Mouse (Mus musculus): Measurements from ENCODE around the gene Fosl1. TPM values are rescaled to one million over a fixed set of nuclear protein-coding genes. Genes with fewer than 3 reads are reported as not detected.
A peak's percentile ranks its signal among the peaks of the same experiment; 100 is the strongest.
"Not testable (repeated sequence)": the region's sequence is repeated elsewhere in the genome, so short reads cannot be mapped to it uniquely, and the experiment has no call there.

Fosl1 gene
- polyA plus RNA-seq, 1 experiment: not detected

- no peak for TF ChIP-seq POLR2A (IDR thresholded peaks at IDR 0.05; ENCODE audit: borderline replicate concordance, control insufficient read depth, low read depth, low read length)
- no peak for TF ChIP-seq CTCF (IDR thresholded peaks at IDR 0.05; ENCODE audit: control insufficient read depth, insufficient read depth, low read length)
- Histone ChIP-seq H3K4me3 (replicated peaks; ENCODE audit: control insufficient read depth, low read depth, low read length) (no peak overlapping the region), H3K27ac (ENCODE audit: control insufficient read depth, insufficient read depth, low read depth, low read length, poor library complexity) (no peak overlapping the region), H3K4me1 (ENCODE audit: control insufficient read depth, insufficient read depth, low read length) (peaks cover 2% of the 10 kb centered on the region; the same call in 1 of the 2 replicates)
- WGBS: 94% methylated on average over 8 of the region's 8 CpGs
Observed at GRCm38 (mm10) chr19:5485371-5485770, 38.0 kb downstream of the Fosl1 start.

DNA sequence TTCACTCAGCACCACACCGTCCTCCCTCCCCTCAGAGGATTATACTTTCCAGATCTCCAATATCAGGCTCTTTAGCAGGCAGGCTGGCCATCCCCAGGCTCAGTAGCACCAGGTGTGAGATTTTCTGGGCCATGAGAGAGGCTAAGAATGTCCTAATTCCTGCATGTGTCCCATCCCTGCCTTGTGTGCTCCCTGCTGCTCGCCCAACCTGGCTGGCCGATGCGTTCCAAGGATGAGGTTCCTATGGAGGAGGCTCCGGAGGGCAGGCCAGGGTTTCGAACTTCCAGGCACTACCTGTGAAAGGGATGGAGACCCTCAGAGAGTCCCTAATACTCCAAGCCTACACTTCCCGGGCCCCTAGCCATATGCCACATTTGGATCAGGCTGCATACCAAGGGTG lies 38.5 kb downstream of the Fosl1 start:
- no peak overlapping the region for H3K27ac ChIP-seq (ENCODE audit: control insufficient read depth, insufficient read depth, low read depth, low read length, poor library complexity)
- no peak for TF ChIP-seq POLR2A (IDR thresholded peaks at IDR 0.05; ENCODE audit: borderline replicate concordance, control insufficient read depth, low read depth, low read length)
- 92% methylated on average over 7 of the region's 7 CpGs for WGBS
- H3K4me3 ChIP-seq (replicated peaks; ENCODE audit: control insufficient read depth, low read depth, low read length): no peak overlapping the region
- H3K4me1 ChIP-seq (ENCODE audit: control insufficient read depth, insufficient read depth, low read length): peaks cover 2% of the 10 kb centered on the region; the same call in 1 of the 2 replicates

GRCm38 (mm10) chr19:5486286-5486685 lies 38.9 kb downstream of the Fosl1 start:
- Histone ChIP-seq H3K27ac (ENCODE audit: control insufficient read depth, insufficient read depth, low read depth, low read length, poor library complexity) (no peak overlapping the region), H3K4me3 (replicated peaks; ENCODE audit: control insufficient read depth, low read depth, low read length) (no peak overlapping the region), H3K4me1 (ENCODE audit: control insufficient read depth, insufficient read depth, low read length) (peaks cover 2% of the 10 kb centered on the region; the same call in 1 of the 2 replicates)
- 82% methylated on average over 8 of the region's 8 CpGs for WGBS
- TF ChIP-seq POLR2A (IDR thresholded peaks at IDR 0.05; ENCODE audit: borderline replicate concordance, control insufficient read depth, low read depth, low read length) (no peak), CTCF (IDR thresholded peaks at IDR 0.05; ENCODE audit: control insufficient read depth, insufficient read depth, low read length) (no peak)

- peaks cover 2% of the 10 kb centered on the region; the same call in 1 of the 2 replicates for H3K4me1 ChIP-seq (ENCODE audit: control insufficient read depth, insufficient read depth, low read length)
- WGBS: 74% methylated on average over 4 of the region's 4 CpGs
- H3K4me3 ChIP-seq (replicated peaks; ENCODE audit: control insufficient read depth, low read depth, low read length): no peak overlapping the region
- no peak overlapping the region for H3K27ac ChIP-seq (ENCODE audit: control insufficient read depth, insufficient read depth, low read depth, low read length, poor library complexity)
- no peak for TF ChIP-seq CTCF (IDR thresholded peaks at IDR 0.05; ENCODE audit: control insufficient read depth, insufficient read depth, low read length)
Observed at GRCm38 (mm10) chr19:5486771-5487170, 39.4 kb downstream of the Fosl1 start.

- H3K27ac ChIP-seq (ENCODE audit: control insufficient read depth, insufficient read depth, low read depth, low read length, poor library complexity): peak within 1 kb of the TSS; percentile 94
- WGBS: under 1% methylated on average over 39 of the region's 39 CpGs
- TF ChIP-seq POLR2A (IDR thresholded peaks at IDR 0.05; ENCODE audit: borderline replicate concordance, control insufficient read depth, low read depth, low read length) (peak; percentile 78), CTCF (IDR thresholded peaks at IDR 0.05; ENCODE audit: control insufficient read depth, insufficient read depth, low read length) (peak; percentile 86)
- peaks cover 2% of the 10 kb centered on the region; the same call in 1 of the 2 replicates for H3K4me1 ChIP-seq (ENCODE audit: control insufficient read depth, insufficient read depth, low read length)
- peak within 1 kb of the TSS; percentile 94 for H3K4me3 ChIP-seq (replicated peaks; ENCODE audit: control insufficient read depth, low read depth, low read length)
Observed at GRCm38 (mm10) chr19:5487768-5488550, 40.6 kb downstream of the Fosl1 start, which contains the start of gene Mus81. TSS of gene Mus81 (minus strand) at chr19:5488402.

GRCm38 (mm10) chr19:5488878-5489571 lies 41.7 kb downstream of the Fosl1 start:
- Histone ChIP-seq H3K27ac (ENCODE audit: control insufficient read depth, insufficient read depth, low read depth, low read length, poor library complexity) (peak overlapping the region; percentile 94), H3K4me3 (replicated peaks; ENCODE audit: control insufficient read depth, low read depth, low read length) (peak overlapping the region; percentile 68), H3K4me1 (ENCODE audit: control insufficient read depth, insufficient read depth, low read length) (peaks cover 2% of the 10 kb centered on the region; the same call in 1 of the 2 replicates)
- TF ChIP-seq POLR2A (IDR thresholded peaks at IDR 0.05; ENCODE audit: borderline replicate concordance, control insufficient read depth, low read depth, low read length) (peak; percentile 75), CTCF (IDR thresholded peaks at IDR 0.05; ENCODE audit: control insufficient read depth, insufficient read depth, low read length) (peak; percentile 16; the same call in 1 of the 2 replicates)
- WGBS: under 1% methylated on average over 26 of the region's 26 CpGs

- not testable (repeated sequence) for H3K4me1 ChIP-seq (ENCODE audit: control insufficient read depth, insufficient read depth, low read length); H3K4me3 ChIP-seq (replicated peaks; ENCODE audit: control insufficient read depth, low read depth, low read length)
- 14% methylated on average over 10 of the region's 10 CpGs for WGBS
- H3K27ac ChIP-seq (ENCODE audit: control insufficient read depth, insufficient read depth, low read depth, low read length, poor library complexity): peak overlapping the region; percentile 94
Observed at GRCm38 (mm10) chr19:5489721-5490120, 42.4 kb downstream of the Fosl1 start.

DNA sequence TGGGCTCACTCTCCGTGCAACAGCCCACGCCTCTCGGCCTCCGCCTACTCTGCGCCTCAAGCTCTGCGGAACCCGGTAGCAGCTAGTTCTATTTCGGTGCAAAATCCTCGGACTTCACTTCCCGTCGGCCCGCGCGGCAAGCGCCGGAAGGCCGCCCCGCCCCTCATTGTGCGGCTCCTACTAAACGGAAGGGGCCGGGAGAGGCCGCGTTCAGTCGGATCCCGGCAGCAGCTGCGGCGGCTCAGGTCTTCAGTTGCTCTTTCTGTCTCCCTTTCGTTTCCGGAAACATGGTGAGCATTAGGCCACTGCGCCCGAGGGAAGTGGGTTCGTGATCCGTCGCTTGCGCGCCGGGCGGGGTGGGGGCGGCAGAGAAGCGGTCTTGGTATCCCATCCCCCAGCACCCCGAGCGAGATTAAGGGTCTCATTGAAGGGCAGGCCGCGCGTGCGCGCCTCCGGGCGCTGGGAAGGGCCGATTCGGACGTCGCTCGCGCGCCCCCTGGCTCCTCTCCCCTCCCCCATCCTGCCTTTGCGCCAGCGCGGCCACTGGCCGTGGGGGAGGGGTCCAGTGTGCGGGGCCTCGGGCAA lies 43.1 kb downstream of the Fosl1 start, which contains the start of gene Cfl1:
Gene Cfl1, plus strand, starts transcription at position 143 of the 585 bp plus-strand sequence.
- peak within 1 kb of the TSS; percentile 97 for H3K27ac ChIP-seq (ENCODE audit: control insufficient read depth, insufficient read depth, low read depth, low read length, poor library complexity)
- H3K4me3 ChIP-seq (replicated peaks; ENCODE audit: control insufficient read depth, low read depth, low read length): peak within 1 kb of the TSS; percentile 91
- peak; percentile 89; the same call in 1 of the 2 replicates for TF ChIP-seq POLR2A (IDR thresholded peaks at IDR 0.05; ENCODE audit: borderline replicate concordance, control insufficient read depth, low read depth, low read length)
- no peak for TF ChIP-seq CTCF (IDR thresholded peaks at IDR 0.05; ENCODE audit: control insufficient read depth, insufficient read depth, low read length)
- WGBS: under 1% methylated on average over 62 of the region's 62 CpGs
- H3K4me1 ChIP-seq (ENCODE audit: control insufficient read depth, insufficient read depth, low read length): peaks cover 2% of the 10 kb centered on the region; the same call in 1 of the 2 replicates

All from bone marrow, adult 2 months (tissue).